Mouse (Mus musculus) megakaryocyte, embryonic 14.5 days (primary cell): Measurements from ENCODE around the gene Frmd7.

Source experiments
- FLI1 ChIP-seq: IDR thresholded peaks from 2 replicates; pipeline ENCODE4 v1.6.1; 2012; ENCODE audit warnings: low read length, inconsistent platforms, mixed read lengths
- GATA1 ChIP-seq: IDR thresholded peaks from 3 replicates; pipeline ENCODE4 v1.6.1; 2012; ENCODE audit warnings: mixed read lengths, low read length, inconsistent platforms, borderline replicate concordance

- no peak for TF ChIP-seq GATA1
- no peak for TF ChIP-seq FLI1
Observed at GRCm38 (mm10) chrX:50850428-50851184, 91.9 kb downstream of the Frmd7 start.
